Mouse (Mus musculus) embryonic facial prominence, embryonic 11.5 days (tissue): ENCODE measurements around the gene Taar5. TPM values are rescaled to one million over a fixed set of nuclear protein-coding genes. Genes with fewer than 3 reads are reported as not detected.

ENCODE experiments used
- ATAC-seq: fragments of 200-750 bp; cut with Nextera tagmentation; replicated peaks from 2 replicates; pipeline ENCODE4 v1.8.0; 2017; ENCODE audit warnings: low read depth; ENCODE audit not compliant: insufficient number of reproducible peaks, low FRiP score, low TSS enrichment
- DNase-seq: peaks from one replicate; pipeline ENCODE4 v3.0.0-alpha.2; 2015; ENCODE audit warnings: low spot score
- H3K27ac ChIP-seq: fragments of 300-500 bp; sonication (generic); replicated peaks from 2 replicates; pipeline ENCODE4 v1.5.1; 2014; ENCODE audit warnings: mild to moderate bottlenecking, low read depth, low read length, control low read depth
- H3K27me3 ChIP-seq: fragments of 300-500 bp; sonication (generic); 2 replicates; pipeline ENCODE4 v1.6.1; 2014; ENCODE audit warnings: mild to moderate bottlenecking, low read length, moderate library complexity, mixed read lengths; ENCODE audit not compliant: control insufficient read depth, insufficient read depth
- H3K36me3 ChIP-seq: fragments of 300-500 bp; sonication (generic); replicated peaks from 2 replicates; pipeline ENCODE4 v1.6.1; 2014; ENCODE audit warnings: low read depth, mild to moderate bottlenecking, low read length, moderate library complexity, mixed read lengths; ENCODE audit not compliant: control insufficient read depth, insufficient read depth
- H3K4me1 ChIP-seq: fragments of 300-500 bp; sonication (generic); 2 replicates; pipeline ENCODE4 v1.6.1; 2014; ENCODE audit warnings: low read length, mixed read lengths; ENCODE audit not compliant: control insufficient read depth, insufficient read depth
- H3K4me2 ChIP-seq: fragments of 300-500 bp; sonication (generic); 2 replicates; pipeline ENCODE4 v1.6.1; 2014; ENCODE audit warnings: low read depth, mild to moderate bottlenecking, control low read depth, low read length, moderate library complexity
- H3K4me3 ChIP-seq: fragments of 300-500 bp; sonication (generic); 2 replicates; pipeline ENCODE4 v1.5.1; 2014; ENCODE audit warnings: low read depth, low read length, control low read depth
- H3K9ac ChIP-seq: fragments of 300-500 bp; sonication (generic); replicated peaks from 2 replicates; pipeline ENCODE4 v1.6.1; 2014; ENCODE audit warnings: mild to moderate bottlenecking, control low read depth, low read length
- H3K9me3 ChIP-seq: fragments of 300-500 bp; sonication (generic); replicated peaks from 2 replicates; pipeline ENCODE4 v1.6.1; 2016; ENCODE audit warnings: mild to moderate bottlenecking, low read length, inconsistent platforms, mixed read lengths; ENCODE audit not compliant: control insufficient read depth
- WGBS: fragments of 180-500 bp; shearing (Covaris S2); extraction: QIAGEN DNeasy Blood & Tissue Kit; methylation state at CpG from one replicate; pipeline ENCODE4 v1.1.7; 2014; 5-methylcytosine and 5-hydroxymethylcytosine counted together
- polyA plus RNA-seq: library from polyadenylated mRNA; unstranded; fragments of >200 nt; fragmentation: Nextera tagmentation; extraction: Ambion mirVana; gene quantifications from 2 replicates; pipeline ENCODE4 v1.2.1, GENCODE M21; 2014

Taar5 gene
- polyA plus RNA-seq, 1 experiment from 2014 or later, result not detected

DNA sequence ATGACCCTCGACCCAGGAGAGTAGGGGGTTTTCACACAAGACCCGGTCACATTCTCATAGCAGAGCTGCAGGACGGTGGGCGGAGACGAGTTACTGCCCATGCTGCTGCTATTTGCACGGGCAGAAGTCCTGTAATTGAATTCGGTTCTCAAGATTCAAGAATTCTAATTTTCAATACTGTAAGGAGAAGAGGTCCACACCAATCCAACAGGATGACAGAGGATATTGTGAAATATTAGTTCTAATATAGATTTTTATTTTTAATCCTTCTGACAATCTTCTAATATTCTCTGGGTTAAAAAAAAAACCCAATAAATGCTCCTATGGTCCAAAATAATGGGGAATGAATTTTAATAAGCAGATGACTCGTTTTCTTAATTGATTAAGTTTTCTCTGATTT lies 15.0 kb downstream of the Taar5 start, which contains the start of gene Taar6:
Gene Taar6 (minus strand): TSS at position 101 of the 400 bp plus-strand sequence.
- no peak within 1 kb of the TSS for H3K4me3 ChIP-seq
- no peak within 1 kb of the TSS for H3K9ac ChIP-seq
- H3K27me3 ChIP-seq, result no peaks in the 10 kb centered on the region
- no peak for DNase-seq
- no peaks in the 10 kb centered on the region for H3K36me3 ChIP-seq
- no peak within 1 kb of the TSS for H3K27ac ChIP-seq
- no peaks in the 10 kb centered on the region for H3K9me3 ChIP-seq
- no peak for ATAC-seq
- H3K4me1 ChIP-seq, result no peaks in the 10 kb centered on the region
- 76% methylated on average over 8 of the region's 8 CpGs for WGBS
- no peak within 1 kb of the TSS for H3K4me2 ChIP-seq

- 84% methylated on average over 5 of the region's 5 CpGs for WGBS
- ATAC-seq, result no peak
- no peak for DNase-seq
- Histone ChIP-seq H3K9me3 (no peaks in the 10 kb centered on the region), H3K27me3 (no peaks in the 10 kb centered on the region), H3K9ac (no peak overlapping the region), H3K4me3 (no peak overlapping the region), H3K36me3 (no peaks in the 10 kb centered on the region), H3K4me1 (no peaks in the 10 kb centered on the region), H3K27ac (no peak overlapping the region), H3K4me2 (no peak overlapping the region)
Measured at GRCm38 (mm10) chr10:23986419-23986818, 15.9 kb downstream of the Taar5 start.

DNA sequence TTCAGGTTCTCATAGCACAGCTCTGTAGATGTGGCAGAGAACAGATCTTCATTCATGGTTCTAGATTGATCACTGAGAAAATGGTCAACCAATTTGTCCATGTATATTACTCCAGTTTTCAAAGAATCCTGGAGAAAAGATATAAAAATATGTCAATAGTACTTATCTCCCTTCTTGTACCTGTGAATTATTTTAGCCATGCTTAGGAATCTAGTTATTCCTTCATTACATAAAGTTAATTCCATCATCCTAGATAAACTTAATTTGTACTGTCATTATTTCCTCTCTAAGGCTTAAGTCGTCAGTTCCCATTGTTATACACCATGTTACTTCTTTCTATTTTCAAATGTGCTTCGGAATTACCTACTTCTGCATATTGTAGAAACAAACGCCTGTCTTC lies 22.9 kb downstream of the Taar5 start, which contains the start of gene Taar7a:
Gene Taar7a (minus strand): TSS at position 101 of the 400 bp plus-strand sequence.
- no peaks in the 10 kb centered on the region for H3K36me3 ChIP-seq
- DNase-seq (no peak), ATAC-seq (no peak)
- whole genome bisulfite sequencing, result 91% methylated on average over 3 of the region's 3 CpGs
- no peak within 1 kb of the TSS for H3K27ac ChIP-seq
- H3K9me3 ChIP-seq, result no peaks in the 10 kb centered on the region
- no peak within 1 kb of the TSS for H3K4me3 ChIP-seq
- H3K27me3 ChIP-seq, result no peaks in the 10 kb centered on the region
- no peaks in the 10 kb centered on the region for H3K4me1 ChIP-seq
- H3K4me2 ChIP-seq, result no peak within 1 kb of the TSS
- H3K9ac ChIP-seq, result no peak within 1 kb of the TSS

GRCm38 (mm10) chr10:23999639-24000038 lies 29.1 kb downstream of the Taar5 start, which contains the start of gene Taar7b:
TSS of gene Taar7b (plus strand) at chr10:23999939.
- H3K9ac ChIP-seq, result no peak within 1 kb of the TSS
- no peak within 1 kb of the TSS for H3K4me2 ChIP-seq
- 74% methylated on average over 1 of the region's 1 CpGs for WGBS
- no peak within 1 kb of the TSS for H3K27ac ChIP-seq
- H3K4me3 ChIP-seq, result no peak within 1 kb of the TSS
- no peak for DNase-seq
- H3K27me3 ChIP-seq, result no peaks in the 10 kb centered on the region
- no peaks in the 10 kb centered on the region for H3K36me3 ChIP-seq
- ATAC-seq, result no peak
- no peaks in the 10 kb centered on the region for H3K4me1 ChIP-seq
- no peaks in the 10 kb centered on the region for H3K9me3 ChIP-seq

- no peaks in the 10 kb centered on the region for H3K36me3 ChIP-seq
- H3K27me3 ChIP-seq, result no peaks in the 10 kb centered on the region
- no peak for ATAC-seq
- 88% methylated on average over 1 of the region's 1 CpGs for WGBS
- H3K4me1 ChIP-seq, result no peaks in the 10 kb centered on the region
- DNase-seq, result no peak
- H3K4me2 ChIP-seq, result no peak overlapping the region
- no peak overlapping the region for H3K27ac ChIP-seq
- no peak overlapping the region for H3K4me3 ChIP-seq
- no peak overlapping the region for H3K9ac ChIP-seq
- no peaks in the 10 kb centered on the region for H3K9me3 ChIP-seq
Measured at GRCm38 (mm10) chr10:24006442-24006841, 35.9 kb downstream of the Taar5 start.

DNA sequence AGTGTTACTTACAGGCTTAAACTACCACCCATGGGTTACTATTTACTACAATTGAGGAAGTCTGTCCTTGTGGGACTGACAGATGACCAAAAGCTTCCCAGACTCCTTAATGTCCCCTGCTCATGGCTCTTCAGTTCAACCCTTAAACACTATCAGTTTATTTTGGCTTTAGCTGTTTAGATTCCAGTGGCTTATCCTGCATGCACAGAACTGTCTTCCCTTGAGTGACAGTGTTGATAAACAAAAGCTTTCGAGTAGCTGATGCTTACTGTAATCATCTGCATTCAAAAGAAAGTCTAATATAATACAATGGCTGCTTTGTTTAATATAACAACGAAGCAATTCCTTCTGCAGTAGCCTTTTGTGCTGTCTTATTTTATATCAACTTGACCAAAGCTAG lies 36.5 kb downstream of the Taar5 start:
- Histone ChIP-seq H3K4me2 (no peak overlapping the region), H3K4me1 (no peaks in the 10 kb centered on the region), H3K27me3 (no peaks in the 10 kb centered on the region), H3K36me3 (no peaks in the 10 kb centered on the region), H3K27ac (no peak overlapping the region), H3K9me3 (no peaks in the 10 kb centered on the region), H3K9ac (no peak overlapping the region), H3K4me3 (no peak overlapping the region)
- 59% methylated on average over 2 of the region's 2 CpGs for WGBS
- ATAC-seq (no peak), DNase-seq (no peak)

GRCm38 (mm10) chr10:24008143-24008542 lies 37.6 kb downstream of the Taar5 start:
- no peak overlapping the region for H3K9ac ChIP-seq
- DNase-seq, result no peak
- no peaks in the 10 kb centered on the region for H3K27me3 ChIP-seq
- 85% methylated on average over 1 of the region's 1 CpGs for whole genome bisulfite sequencing
- no peaks in the 10 kb centered on the region for H3K36me3 ChIP-seq
- H3K9me3 ChIP-seq, result no peaks in the 10 kb centered on the region
- no peak overlapping the region for H3K4me3 ChIP-seq
- no peaks in the 10 kb centered on the region for H3K4me1 ChIP-seq
- H3K4me2 ChIP-seq, result no peak overlapping the region
- no peak for ATAC-seq
- H3K27ac ChIP-seq, result no peak overlapping the region
